Mouse (Mus musculus): ENCODE data around the gene Prkca. TPM values are rescaled to one million over a fixed set of nuclear protein-coding genes. Genes with fewer than 3 reads are reported as not detected.

The Prkca gene
- polyA plus RNA-seq, 1 experiment, result 43.2 TPM

DNA sequence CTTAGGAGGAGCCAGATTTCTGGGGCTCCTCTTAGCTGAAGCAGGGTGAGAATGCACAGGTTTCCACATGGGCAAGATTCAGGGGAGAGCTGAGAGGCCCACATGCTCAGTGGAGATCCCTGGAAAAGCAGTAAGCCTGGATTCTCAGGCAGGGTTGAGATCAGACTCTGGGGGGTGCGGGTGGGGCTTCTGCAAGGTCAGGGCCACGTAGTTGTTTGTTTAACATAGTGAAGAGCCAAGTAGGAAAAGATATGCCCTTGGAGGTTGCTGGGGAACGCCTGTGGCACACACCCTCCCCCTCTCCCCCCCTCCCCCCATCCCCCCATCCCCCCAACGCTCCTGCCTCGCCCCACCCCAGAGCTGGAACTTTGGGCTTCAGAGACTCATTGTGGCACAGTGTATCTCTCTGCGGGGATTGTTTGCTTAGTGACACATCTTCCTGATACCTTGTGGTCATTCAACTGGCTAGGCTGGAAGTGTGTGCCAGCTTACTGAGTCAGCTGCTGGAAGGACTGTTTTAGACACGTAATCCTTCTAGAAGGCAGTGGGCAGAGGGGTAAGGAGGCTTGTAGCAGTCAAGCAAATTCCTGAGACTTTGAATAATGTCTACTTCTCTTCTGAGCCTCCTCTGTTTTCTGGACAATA is 21.3 kb upstream of the Prkca start:
- H3K4me1 ChIP-seq (ENCODE audit: control insufficient read depth, insufficient read depth, low read length), result peaks cover 22% of the 10 kb centered on the region
- no peak for TF ChIP-seq CTCF (IDR thresholded peaks at IDR 0.05; ENCODE audit: borderline replicate concordance, insufficient read depth, low read length)
- TF ChIP-seq POLR2A (IDR thresholded peaks at IDR 0.05; ENCODE audit: low read depth, low read length), result no peak
- H3K27ac ChIP-seq (ENCODE audit: insufficient read depth, low read length), result peak overlapping the region; percentile 75
- no peak overlapping the region for H3K4me3 ChIP-seq (ENCODE audit: insufficient read depth, low read length)

DNA sequence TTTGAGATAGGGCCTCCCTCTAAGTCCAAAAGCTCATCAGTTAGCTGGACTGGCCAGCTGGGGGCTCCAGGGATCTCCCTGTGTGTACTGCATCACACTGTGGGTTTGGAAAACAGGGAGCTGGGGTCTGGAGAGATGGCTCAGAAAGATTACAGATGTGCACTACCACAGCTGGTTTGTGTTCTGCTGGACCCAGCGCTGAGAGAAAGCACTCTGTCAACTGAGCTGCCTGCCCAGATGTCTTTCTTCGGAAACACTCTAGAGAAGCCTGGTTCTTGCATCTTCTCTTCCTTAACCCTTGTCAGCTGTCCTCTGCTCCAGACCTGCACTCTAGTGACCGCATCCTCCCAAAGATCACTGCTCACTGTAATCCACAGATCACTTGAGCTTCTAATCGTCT is 20.3 kb upstream of the Prkca start:
- Histone ChIP-seq H3K4me3 (ENCODE audit: insufficient read depth, low read length) (no peak overlapping the region), H3K4me1 (ENCODE audit: control insufficient read depth, insufficient read depth, low read length) (peaks cover 22% of the 10 kb centered on the region)
- no peak for TF ChIP-seq CTCF (IDR thresholded peaks at IDR 0.05; ENCODE audit: borderline replicate concordance, insufficient read depth, low read length)
- TF ChIP-seq POLR2A (IDR thresholded peaks at IDR 0.05; ENCODE audit: low read depth, low read length), result no peak

DNA sequence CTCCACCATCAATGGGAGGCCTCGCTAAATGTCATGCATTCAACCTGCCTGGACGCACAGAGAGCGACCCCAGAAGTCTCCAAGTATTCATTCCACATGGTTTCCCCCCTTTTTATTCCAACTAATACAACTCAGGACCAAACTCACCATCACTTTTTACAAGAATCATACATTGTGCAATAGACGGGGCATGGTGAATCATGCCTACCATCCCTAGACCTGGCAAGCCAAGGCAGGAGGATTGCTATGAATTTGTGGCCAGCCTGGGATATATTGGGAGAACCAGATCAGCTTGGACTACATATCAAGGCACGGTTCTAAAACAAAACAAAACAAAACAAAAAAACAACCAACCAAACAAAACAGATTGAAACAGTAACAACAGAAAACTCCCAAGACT is 19.2 kb upstream of the Prkca start:
- TF ChIP-seq POLR2A (IDR thresholded peaks at IDR 0.05; ENCODE audit: low read depth, low read length) (no peak), CTCF (IDR thresholded peaks at IDR 0.05; ENCODE audit: borderline replicate concordance, insufficient read depth, low read length) (no peak)
- Histone ChIP-seq H3K4me1 (ENCODE audit: control insufficient read depth, insufficient read depth, low read length) (peaks cover 22% of the 10 kb centered on the region), H3K4me3 (ENCODE audit: insufficient read depth, low read length) (no peak overlapping the region), H3K27ac (ENCODE audit: insufficient read depth, low read length) (no peak overlapping the region)

More for the DNA sequence above, 20.3 kb upstream of the Prkca start:
- H3K27ac ChIP-seq (ENCODE audit: insufficient read depth, low read length), result peak overlapping the region; percentile 74

DNA sequence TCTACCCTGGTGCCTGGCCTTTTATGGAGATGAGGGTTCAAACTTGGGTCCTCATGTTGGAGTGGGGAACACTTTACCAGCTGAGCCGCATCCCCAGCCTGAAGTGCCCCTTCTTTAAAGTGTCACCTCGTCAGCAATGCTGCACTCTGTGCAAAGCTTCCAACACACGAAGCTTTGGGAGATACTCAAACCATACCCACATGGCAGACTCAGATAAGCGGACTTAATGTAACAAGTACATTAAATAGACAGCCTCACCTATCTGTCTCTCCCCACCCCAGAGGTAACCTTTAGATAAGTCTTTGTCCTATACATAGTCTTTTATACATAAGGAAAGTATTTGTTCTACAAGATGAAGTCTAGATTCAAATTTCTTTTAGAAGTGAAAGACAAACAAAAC is 17.3 kb upstream of the Prkca start:
- Histone ChIP-seq H3K4me3 (ENCODE audit: insufficient read depth, low read length) (no peak overlapping the region), H3K4me1 (ENCODE audit: control insufficient read depth, insufficient read depth, low read length) (peaks cover 14% of the 10 kb centered on the region), H3K27ac (ENCODE audit: insufficient read depth, low read length) (no peak overlapping the region)
- no peak for TF ChIP-seq POLR2A (IDR thresholded peaks at IDR 0.05; ENCODE audit: low read depth, low read length)
- TF ChIP-seq CTCF (IDR thresholded peaks at IDR 0.05; ENCODE audit: borderline replicate concordance, insufficient read depth, low read length), result no peak

DNA sequence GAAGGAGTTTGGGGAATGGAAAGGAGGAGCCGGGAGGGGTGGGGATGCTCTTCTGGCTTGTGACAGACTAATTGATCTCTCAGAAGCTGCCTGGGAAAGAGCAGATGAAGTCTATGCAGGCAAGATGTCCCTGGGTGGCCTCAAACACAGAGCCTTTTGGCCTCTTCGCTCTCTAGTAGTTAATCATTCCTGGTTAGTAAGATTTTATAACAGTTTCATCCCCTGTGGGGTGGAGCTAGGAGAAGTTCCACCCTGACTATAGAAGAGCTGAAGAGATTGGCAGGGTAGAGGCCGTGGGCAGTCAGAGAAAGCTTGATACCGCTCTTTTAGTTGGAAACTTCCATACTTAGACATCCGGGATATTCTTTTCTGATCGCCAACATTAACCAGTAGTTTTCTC is 15.2 kb upstream of the Prkca start:
- Histone ChIP-seq H3K4me3 (ENCODE audit: insufficient read depth, low read length) (no peak overlapping the region), H3K27ac (ENCODE audit: insufficient read depth, low read length) (no peak overlapping the region), H3K4me1 (ENCODE audit: control insufficient read depth, insufficient read depth, low read length) (peaks cover 1% of the 10 kb centered on the region; the same call in 1 of the 2 replicates)
- TF ChIP-seq POLR2A (IDR thresholded peaks at IDR 0.05; ENCODE audit: low read depth, low read length) (no peak), CTCF (IDR thresholded peaks at IDR 0.05; ENCODE audit: borderline replicate concordance, insufficient read depth, low read length) (no peak)

DNA sequence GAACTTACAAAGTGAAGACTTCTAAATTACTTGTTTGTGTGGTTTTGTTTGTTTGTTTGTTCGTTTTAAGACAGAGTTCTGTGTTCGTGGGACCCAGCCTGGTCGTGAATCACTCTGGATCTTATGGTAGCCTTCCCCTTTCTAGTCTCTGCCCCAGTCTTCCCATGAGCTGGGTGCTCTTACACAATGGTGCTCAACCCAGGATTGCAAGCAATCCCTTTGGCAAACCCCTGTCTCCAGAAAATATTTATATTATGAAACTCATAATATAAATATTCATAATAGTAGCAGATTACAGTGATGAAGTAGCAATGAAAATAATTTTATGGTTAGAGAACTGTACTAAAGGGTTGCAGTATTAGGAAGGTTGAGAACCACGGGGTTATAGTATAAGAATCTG is 12.3 kb upstream of the Prkca start:
- TF ChIP-seq CTCF (IDR thresholded peaks at IDR 0.05; ENCODE audit: borderline replicate concordance, insufficient read depth, low read length), result no peak
- TF ChIP-seq POLR2A (IDR thresholded peaks at IDR 0.05; ENCODE audit: low read depth, low read length), result no peak
- Histone ChIP-seq H3K4me1 (ENCODE audit: control insufficient read depth, insufficient read depth, low read length) (no peaks in the 10 kb centered on the region), H3K4me3 (ENCODE audit: insufficient read depth, low read length) (no peak overlapping the region), H3K27ac (ENCODE audit: insufficient read depth, low read length) (no peak overlapping the region)

DNA sequence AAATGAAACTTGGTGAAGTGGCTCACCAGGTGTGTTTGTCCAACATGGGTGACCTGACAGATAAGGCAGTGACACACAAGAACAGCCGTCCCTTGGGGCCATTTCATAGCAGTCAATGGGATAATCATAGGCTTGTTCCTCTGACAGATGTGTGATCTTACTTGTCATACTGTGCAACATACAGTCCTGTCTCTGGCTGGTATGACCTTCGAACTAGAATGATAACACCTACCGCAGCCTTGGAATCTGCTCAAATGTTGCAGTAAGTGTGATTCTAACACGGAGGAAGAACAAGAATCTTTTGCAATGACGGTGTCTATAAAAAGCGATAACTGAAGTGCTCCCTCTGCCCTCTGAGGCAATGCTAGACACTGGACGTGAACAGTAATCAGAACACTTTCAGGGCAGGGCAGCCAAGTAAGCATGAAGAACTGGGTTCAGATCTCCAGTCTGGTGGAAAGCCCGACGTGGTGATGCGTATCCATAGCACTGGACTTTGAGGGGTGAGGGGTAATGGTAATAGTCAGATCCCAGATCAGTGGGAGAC is 9.2 kb upstream of the Prkca start:
- no peak overlapping the region for H3K27ac ChIP-seq (ENCODE audit: insufficient read depth, low read length)
- no peak for TF ChIP-seq POLR2A (IDR thresholded peaks at IDR 0.05; ENCODE audit: low read depth, low read length)
- no peak for TF ChIP-seq CTCF (IDR thresholded peaks at IDR 0.05; ENCODE audit: borderline replicate concordance, insufficient read depth, low read length)
- no peaks in the 10 kb centered on the region for H3K4me1 ChIP-seq (ENCODE audit: control insufficient read depth, insufficient read depth, low read length)
- no peak overlapping the region for H3K4me3 ChIP-seq (ENCODE audit: insufficient read depth, low read length)

DNA sequence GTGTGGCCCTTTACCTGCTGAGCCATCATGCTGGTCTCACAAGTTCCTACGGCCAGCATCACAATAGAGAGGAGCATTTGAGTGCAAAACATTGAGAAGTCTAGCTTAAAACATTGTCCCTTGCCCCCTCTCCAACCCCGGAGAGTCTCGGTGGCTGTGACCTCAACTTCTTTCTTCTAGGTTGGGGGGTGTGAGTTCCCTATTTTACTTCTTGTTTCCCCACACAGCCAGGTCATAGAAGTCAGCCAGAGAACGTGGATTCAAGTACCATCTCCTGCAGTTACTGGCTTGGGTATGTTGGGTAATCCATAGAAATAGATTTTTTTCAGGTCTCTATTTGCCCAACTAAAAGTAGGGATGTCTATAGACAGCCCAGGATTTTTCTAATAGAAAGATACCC is 7.1 kb upstream of the Prkca start:
- H3K4me1 ChIP-seq (ENCODE audit: control insufficient read depth, insufficient read depth, low read length), result no peaks in the 10 kb centered on the region
- no peak for TF ChIP-seq CTCF (IDR thresholded peaks at IDR 0.05; ENCODE audit: borderline replicate concordance, insufficient read depth, low read length)
- TF ChIP-seq POLR2A (IDR thresholded peaks at IDR 0.05; ENCODE audit: low read depth, low read length), result no peak

DNA sequence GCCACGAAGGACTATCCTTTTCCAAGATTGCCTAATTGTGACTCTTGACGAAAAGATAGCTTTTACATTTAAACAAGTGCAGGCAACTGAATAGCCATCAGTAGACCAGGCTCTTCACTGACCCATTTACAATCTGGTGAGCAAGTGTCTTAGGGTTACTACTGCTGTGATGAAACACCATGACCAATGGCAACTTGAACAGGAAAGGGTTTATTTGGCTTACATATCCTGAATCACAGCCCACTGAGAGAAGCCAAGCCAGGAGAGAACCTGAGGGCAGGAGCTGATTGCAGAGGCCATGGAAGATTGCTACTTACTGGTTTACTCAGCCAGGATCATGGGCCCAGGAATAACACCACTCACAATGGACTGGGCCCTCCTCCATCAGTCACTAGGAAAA is 1.6 kb upstream of the Prkca start:
- no peak for TF ChIP-seq CTCF (IDR thresholded peaks at IDR 0.05; ENCODE audit: borderline replicate concordance, insufficient read depth, low read length)
- TF ChIP-seq POLR2A (IDR thresholded peaks at IDR 0.05; ENCODE audit: low read depth, low read length), result no peak
- H3K4me3 ChIP-seq (ENCODE audit: insufficient read depth, low read length), result no peak overlapping the region
- H3K4me1 ChIP-seq (ENCODE audit: control insufficient read depth, insufficient read depth, low read length), result peaks cover 3% of the 10 kb centered on the region
- H3K27ac ChIP-seq (ENCODE audit: insufficient read depth, low read length), result no peak overlapping the region

More for the DNA sequence above, 7.1 kb upstream of the Prkca start:
- no peak overlapping the region for H3K4me3 ChIP-seq (ENCODE audit: insufficient read depth, low read length)
- no peak overlapping the region for H3K27ac ChIP-seq (ENCODE audit: insufficient read depth, low read length)

DNA sequence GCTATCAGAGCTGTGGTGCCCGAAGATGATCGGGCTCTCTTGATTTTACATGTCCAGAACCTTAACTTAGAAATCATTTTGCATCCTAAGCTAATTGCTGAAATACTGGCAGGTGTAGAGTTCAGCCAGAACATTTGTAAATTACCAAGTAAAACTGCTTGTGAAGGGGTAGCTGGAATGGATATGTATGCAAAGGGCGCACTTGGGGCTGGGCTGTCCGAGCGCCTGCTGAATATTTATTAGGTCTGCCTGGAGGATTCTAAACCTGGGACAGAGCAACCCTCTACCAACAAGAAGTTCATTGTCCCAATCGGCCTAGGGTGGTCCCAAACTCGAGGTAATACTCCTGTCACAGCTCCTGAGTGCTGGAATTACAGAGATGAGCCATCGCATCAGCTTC is 1.0 kb upstream of the Prkca start:
- H3K4me1 ChIP-seq (ENCODE audit: control insufficient read depth, insufficient read depth, low read length), result peaks cover 3% of the 10 kb centered on the region
- H3K27ac ChIP-seq (ENCODE audit: insufficient read depth, low read length), result no peak overlapping the region
- H3K4me3 ChIP-seq (ENCODE audit: insufficient read depth, low read length), result peak overlapping the region; percentile 84
- TF ChIP-seq POLR2A (IDR thresholded peaks at IDR 0.05; ENCODE audit: low read depth, low read length) (no peak), CTCF (IDR thresholded peaks at IDR 0.05; ENCODE audit: borderline replicate concordance, insufficient read depth, low read length) (no peak)
